Mouse (Mus musculus) thymus, adult 2 months (tissue): ENCODE data around the gene Zan. TPM values are rescaled to one million over a fixed set of nuclear protein-coding genes. Genes with fewer than 3 reads are reported as not detected.
A peak's percentile ranks its signal among the peaks of the same experiment; 100 is the strongest.

ENCODE experiments used
- DNase-seq: peaks from one replicate; pipeline ENCODE4 v3.0.0; 2021
- H3K27ac ChIP-seq: fragments of 200-500 bp; 2 replicates; pipeline ENCODE4 v1.5.1; 2012; ENCODE audit warnings: low read length, control low read depth; ENCODE audit not compliant: control insufficient read depth, insufficient read depth
- H3K27me3 ChIP-seq: fragments of 200-500 bp; 2 replicates; pipeline ENCODE4 v1.6.1; 2012; ENCODE audit warnings: mild to moderate bottlenecking, low read length, moderate library complexity, mixed read lengths; ENCODE audit not compliant: control insufficient read depth, insufficient read depth
- H3K36me3 ChIP-seq: fragments of 200-500 bp; 2 replicates; pipeline ENCODE4 v1.6.1; 2012; ENCODE audit warnings: mild to moderate bottlenecking, low read length, moderate library complexity; ENCODE audit not compliant: control insufficient read depth, insufficient read depth
- H3K4me1 ChIP-seq: fragments of 200-500 bp; replicated peaks from 2 replicates; pipeline ENCODE4 v1.6.1; 2012; ENCODE audit warnings: low read length; ENCODE audit not compliant: control insufficient read depth, insufficient read depth
- H3K4me3 ChIP-seq: fragments of 200-500 bp; 2 replicates; pipeline ENCODE4 v1.5.1; 2012; ENCODE audit warnings: mild to moderate bottlenecking, low read length, control low read depth, moderate library complexity; ENCODE audit not compliant: control insufficient read depth, insufficient read depth
- CTCF ChIP-seq: fragments of 200-500 bp; IDR thresholded peaks from 2 replicates; pipeline ENCODE4 v1.5.1; 2012; ENCODE audit warnings: mild to moderate bottlenecking, control low read depth, low read length, moderate library complexity, borderline replicate concordance; ENCODE audit not compliant: control insufficient read depth, poor library complexity, insufficient read depth; ENCODE audit errors: extremely low read depth
- POLR2A ChIP-seq: fragments of 200-500 bp; IDR thresholded peaks from 2 replicates; pipeline ENCODE4 v1.6.1; 2012; ENCODE audit warnings: mild to moderate bottlenecking, low read length, control low read depth, moderate library complexity; ENCODE audit not compliant: control insufficient read depth, poor library complexity, insufficient read depth; ENCODE audit errors: extremely low read depth
- WGBS: fragments of 180-500 bp; shearing (Covaris S2); methylation state at CpG from one replicate; pipeline ENCODE4 v1.1.7; 2018; 5-methylcytosine and 5-hydroxymethylcytosine counted together
- polyA plus RNA-seq: library from polyadenylated mRNA; depleted of rRNA; stranded (reverse); fragments of >200 nt; gene quantifications from 2 replicates; pipeline ENCODE4 v1.2.3, GENCODE M21; 2012

The Zan gene
- polyA plus RNA-seq, 1 experiment, result 0.36 TPM

DNA sequence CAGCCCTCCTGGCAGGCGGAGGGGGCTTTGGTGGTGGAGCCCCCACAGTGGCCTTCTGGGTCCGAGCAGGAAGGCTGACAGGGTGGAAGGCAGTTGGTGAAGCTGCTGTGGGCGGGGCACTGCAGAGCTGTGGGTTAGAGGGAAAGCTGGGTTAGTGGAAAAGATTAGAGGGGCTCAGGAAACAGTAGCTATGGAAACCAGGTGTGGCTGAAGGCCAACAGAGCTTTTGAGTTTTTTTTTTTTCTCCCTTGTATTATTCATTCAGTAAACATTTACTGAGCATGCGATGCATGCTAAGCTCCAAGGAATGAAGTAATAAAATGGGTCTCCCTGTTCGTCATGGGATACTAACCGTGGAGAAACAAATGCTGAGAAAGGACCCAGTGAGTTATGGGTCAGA lies 51.2 kb downstream of the Zan start:
- H3K27ac ChIP-seq, result no peak overlapping the region
- H3K36me3 ChIP-seq, result no peaks in the 10 kb centered on the region
- WGBS, result 25% methylated on average over 6 of the region's 6 CpGs
- H3K27me3 ChIP-seq, result no peaks in the 10 kb centered on the region
- H3K4me1 ChIP-seq, result peaks cover 13% of the 10 kb centered on the region; the same call in 1 of the 2 replicates
- no peak overlapping the region for H3K4me3 ChIP-seq
- peak; percentile 4 for DNase-seq
- TF ChIP-seq CTCF (no peak), POLR2A (no peak)

- no peak for DNase-seq
- TF ChIP-seq CTCF (no peak), POLR2A (no peak)
- no peak overlapping the region for H3K4me3 ChIP-seq
- no peak overlapping the region for H3K27ac ChIP-seq
- H3K36me3 ChIP-seq, result no peaks in the 10 kb centered on the region
- no peaks in the 10 kb centered on the region for H3K27me3 ChIP-seq
- no peaks in the 10 kb centered on the region; the same call in 1 of the 2 replicates for H3K4me1 ChIP-seq
- 95% methylated on average over 4 of the region's 4 CpGs for WGBS
These were observed 57.0 kb downstream of the Zan start for GRCm38 (mm10) chr5:137419841-137420240.

GRCm38 (mm10) chr5:137419105-137419504 lies 57.8 kb downstream of the Zan start:
- no peak for DNase-seq
- WGBS, result 48% methylated on average over 9 of the region's 9 CpGs
- Histone ChIP-seq H3K27ac (no peak overlapping the region), H3K27me3 (no peaks in the 10 kb centered on the region), H3K36me3 (no peaks in the 10 kb centered on the region), H3K4me3 (no peak overlapping the region), H3K4me1 (no peaks in the 10 kb centered on the region)
- no peak for TF ChIP-seq CTCF

DNA sequence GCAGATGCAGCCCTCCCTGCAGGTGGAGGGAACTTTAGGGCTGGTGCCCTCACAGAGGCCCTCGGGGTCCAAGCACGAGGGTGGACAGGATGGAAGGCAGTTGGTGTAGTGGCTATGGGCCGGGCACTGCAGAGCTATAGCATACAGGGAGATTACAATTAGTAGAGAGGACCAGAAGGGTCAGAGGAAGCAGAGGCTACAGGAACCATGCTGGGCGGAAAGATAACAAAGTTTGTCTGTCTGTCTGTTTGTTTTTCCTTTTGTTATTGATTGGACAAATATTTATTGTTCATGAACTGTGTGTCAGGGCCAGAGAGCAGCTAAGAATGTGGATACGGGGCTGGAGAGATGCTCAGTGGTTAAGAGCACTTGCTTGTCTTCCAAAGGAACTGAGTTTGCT lies 62.6 kb downstream of the Zan start:
- 84% methylated on average over 5 of the region's 5 CpGs for WGBS

DNA sequence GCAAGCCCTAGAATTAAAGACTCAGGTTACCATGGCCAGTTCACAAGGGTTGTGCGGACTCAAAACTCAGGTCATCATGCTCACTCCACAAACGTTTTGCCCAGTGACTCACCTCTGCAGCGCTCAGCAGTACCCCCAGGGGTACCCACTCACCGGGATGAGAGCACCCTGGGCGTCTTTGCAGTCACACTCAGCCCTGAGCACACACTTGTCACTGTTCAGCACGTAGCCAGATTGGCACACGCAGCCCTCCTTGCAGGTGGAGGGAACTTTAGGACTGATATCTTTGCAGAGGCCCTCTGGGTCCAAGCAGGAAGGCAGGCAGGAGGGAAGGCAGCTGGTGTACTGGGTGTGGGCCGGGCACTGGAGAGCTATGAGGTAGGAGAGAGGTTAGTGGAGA lies 65.6 kb downstream of the Zan start:
- no peak for DNase-seq
- no peaks in the 10 kb centered on the region for H3K36me3 ChIP-seq
- H3K4me1 ChIP-seq, result no peaks in the 10 kb centered on the region
- H3K27ac ChIP-seq, result no peak overlapping the region
- H3K4me3 ChIP-seq, result no peak overlapping the region
- WGBS, result 88% methylated on average over 8 of the region's 8 CpGs
- no peaks in the 10 kb centered on the region for H3K27me3 ChIP-seq
- no peak for TF ChIP-seq POLR2A
- no peak for TF ChIP-seq CTCF

More for the DNA sequence above, 62.6 kb downstream of the Zan start:
- Histone ChIP-seq H3K27ac (no peak overlapping the region), H3K4me1 (no peaks in the 10 kb centered on the region), H3K36me3 (no peaks in the 10 kb centered on the region), H3K4me3 (no peak overlapping the region), H3K27me3 (no peaks in the 10 kb centered on the region)
- no peak for DNase-seq
- TF ChIP-seq CTCF (no peak), POLR2A (no peak)

DNA sequence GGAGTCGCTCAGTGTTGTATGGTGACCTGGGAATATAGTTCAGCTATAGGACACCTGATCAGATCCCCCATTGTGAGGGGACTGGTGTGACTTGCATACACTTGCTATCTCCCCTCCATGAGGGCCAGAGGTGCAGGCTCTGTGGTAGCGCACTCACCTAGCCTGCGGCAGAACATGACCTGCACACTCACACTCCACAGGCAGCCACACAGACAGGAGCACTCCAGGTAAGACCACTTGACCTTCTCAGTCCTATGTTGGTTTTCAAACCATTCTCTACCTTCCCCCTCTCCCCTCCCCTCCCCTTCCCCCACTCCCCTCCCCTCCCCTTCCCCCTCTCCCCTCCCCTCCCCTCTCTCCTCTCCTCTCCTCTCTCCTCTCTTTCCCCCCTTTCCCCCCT lies 66.3 kb downstream of the Zan start:
- H3K36me3 ChIP-seq, result no peaks in the 10 kb centered on the region
- DNase-seq, result no peak
- H3K4me3 ChIP-seq, result no peak overlapping the region
- TF ChIP-seq POLR2A (no peak), CTCF (no peak)
- no peaks in the 10 kb centered on the region for H3K27me3 ChIP-seq
- WGBS, result 99% methylated on average over 3 of the region's 3 CpGs
- H3K27ac ChIP-seq, result no peak overlapping the region
- H3K4me1 ChIP-seq, result no peaks in the 10 kb centered on the region

- H3K36me3 ChIP-seq, result no peaks in the 10 kb centered on the region
- no peaks in the 10 kb centered on the region for H3K27me3 ChIP-seq
- no peak overlapping the region for H3K27ac ChIP-seq
- no peak for DNase-seq
- no peak for TF ChIP-seq POLR2A
- TF ChIP-seq CTCF, result no peak
- no peaks in the 10 kb centered on the region for H3K4me1 ChIP-seq
- 97% methylated on average over 3 of the region's 3 CpGs for WGBS
- no peak overlapping the region for H3K4me3 ChIP-seq
These were observed 66.8 kb downstream of the Zan start for GRCm38 (mm10) chr5:137410066-137410465.
